Mouse (Mus musculus): Measurements from ENCODE around the gene 4933411K16Rik.
A peak's percentile ranks its signal among the peaks of the same experiment; 100 is the strongest.

Gene 4933411K16Rik

DNA sequence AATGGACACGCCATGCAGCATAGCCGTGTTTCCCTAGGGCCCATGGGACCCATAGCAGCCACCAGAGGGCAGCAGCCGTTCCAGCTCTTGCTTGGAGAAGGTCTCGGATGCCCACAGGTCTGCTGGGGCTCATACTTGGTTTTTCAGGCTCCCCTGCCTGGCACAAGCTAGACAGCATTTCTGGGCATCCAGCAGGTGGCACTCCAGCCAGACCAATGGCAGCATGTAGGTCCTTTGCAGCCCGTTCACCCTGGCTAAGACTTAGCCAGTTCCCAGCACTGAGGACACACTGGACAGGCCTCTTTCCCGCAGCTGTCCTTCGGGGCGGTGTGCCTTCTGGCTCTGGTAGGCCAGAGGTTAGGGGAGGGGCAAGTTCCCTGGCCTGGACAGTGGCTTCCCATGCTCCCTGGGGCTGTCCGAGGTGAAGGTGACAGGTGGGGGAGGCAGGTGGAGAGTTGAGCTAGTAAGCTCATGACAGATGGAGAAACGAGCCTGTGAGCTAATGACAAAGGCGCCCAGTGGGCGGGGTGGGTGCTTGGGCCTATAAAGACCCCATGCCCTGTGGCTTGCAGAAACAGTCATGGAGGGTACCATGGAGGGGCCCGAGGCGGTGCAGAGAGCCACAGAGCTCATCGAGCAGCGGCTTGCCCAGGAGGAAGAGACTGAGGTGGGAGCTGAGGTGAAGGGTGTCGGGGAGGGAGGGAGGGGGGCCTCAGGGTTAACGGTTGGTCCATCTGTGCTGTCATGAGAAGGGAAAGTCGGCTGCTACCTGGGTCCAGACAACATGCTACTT is 16.4 kb upstream of the 4933411K16Rik start, which contains the start of gene Ankrd2:
Ankrd2 (plus strand) TSS at position 545 of the 793 bp plus-strand sequence.
- peak; percentile 74 for DNase-seq (ENCODE audit: low spot score)

DNA sequence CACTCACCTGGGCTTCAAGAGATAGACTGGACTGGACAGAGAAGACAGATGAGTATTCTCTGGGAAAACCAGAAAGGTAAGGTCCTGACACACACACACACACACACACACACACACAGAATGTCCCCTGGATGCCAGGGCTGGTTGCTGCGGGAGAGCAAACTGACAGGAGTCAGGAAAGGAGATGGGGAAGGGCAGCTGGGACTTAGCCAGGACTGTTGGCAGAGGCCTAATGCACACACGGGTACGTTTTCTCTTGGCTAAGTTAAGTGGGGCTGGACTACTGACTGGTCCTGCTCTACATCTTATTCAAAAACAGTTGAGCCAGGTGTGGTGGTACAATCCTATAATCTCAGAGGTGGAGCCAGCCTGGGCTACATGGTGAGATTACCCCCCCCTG is 15.7 kb upstream of the 4933411K16Rik start:
- no peak for DNase-seq (ENCODE audit: low spot score)

DNA sequence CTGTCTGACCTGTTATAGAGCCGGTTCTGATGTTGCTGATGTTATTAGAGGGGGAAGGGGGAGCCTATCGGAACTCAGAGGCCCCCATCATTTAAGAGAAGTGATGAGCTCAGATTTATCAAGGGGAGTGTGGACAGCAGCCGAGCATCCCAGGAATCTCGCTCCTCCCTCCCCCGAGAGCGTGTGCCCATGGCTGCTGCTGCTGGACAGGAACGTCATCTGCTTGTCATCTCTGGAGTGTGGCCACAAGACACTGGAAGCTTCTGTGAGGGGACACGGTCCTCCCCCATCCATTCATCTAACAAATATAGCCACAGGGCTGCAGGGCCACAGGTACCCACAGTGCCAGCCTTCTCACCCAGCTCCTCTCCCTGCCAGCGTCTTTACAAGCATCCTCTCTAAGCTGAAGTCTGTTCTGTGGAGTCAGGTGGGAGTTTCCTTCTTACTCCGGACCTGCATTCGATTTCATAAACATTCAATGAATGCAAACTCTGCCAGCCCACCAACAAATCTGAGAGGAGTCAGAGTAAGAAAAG is 14.8 kb upstream of the 4933411K16Rik start:
- no peak for DNase-seq (ENCODE audit: low spot score)

DNA sequence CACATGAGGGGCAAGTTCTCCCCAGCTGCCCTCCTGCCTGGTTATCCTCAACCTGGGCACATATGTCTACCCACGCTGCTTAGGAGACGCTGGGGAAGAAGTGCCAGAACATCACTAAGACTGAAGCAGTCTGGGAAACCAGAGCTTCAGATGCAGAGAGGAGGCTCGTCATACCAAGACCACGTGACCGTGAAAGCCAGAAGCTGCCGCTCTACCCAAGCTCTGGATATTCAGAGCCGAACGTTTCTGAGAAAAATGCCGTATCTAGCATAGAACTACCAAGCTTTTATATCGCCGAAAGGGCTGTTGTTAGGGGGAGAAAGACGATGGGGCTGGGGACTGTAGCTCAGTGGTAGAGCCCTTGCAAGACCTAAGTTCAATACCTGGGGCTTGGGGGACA is 13.7 kb upstream of the 4933411K16Rik start:
- DNase-seq (ENCODE audit: low spot score), result no peak

DNA sequence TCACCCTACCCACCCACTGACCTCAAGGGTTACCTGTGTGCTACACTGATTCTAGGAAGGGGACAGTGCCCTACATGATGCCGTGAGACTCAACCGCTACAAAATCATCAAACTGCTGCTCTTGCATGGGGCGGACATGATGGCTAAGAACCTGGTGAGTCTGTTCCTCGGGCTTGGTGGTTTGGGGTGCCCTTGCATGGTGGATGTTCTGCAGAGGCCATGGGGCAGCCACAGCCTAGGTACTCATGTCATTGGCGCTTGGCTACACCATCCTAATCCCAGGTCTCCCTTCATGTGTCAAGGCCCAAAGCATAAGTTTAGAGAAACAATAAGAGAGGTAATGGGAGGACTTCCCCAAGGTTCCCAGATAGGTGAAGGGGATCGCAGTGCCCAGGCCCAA is 8.1 kb upstream of the 4933411K16Rik start:
- no peak for DNase-seq (ENCODE audit: low spot score)

DNA sequence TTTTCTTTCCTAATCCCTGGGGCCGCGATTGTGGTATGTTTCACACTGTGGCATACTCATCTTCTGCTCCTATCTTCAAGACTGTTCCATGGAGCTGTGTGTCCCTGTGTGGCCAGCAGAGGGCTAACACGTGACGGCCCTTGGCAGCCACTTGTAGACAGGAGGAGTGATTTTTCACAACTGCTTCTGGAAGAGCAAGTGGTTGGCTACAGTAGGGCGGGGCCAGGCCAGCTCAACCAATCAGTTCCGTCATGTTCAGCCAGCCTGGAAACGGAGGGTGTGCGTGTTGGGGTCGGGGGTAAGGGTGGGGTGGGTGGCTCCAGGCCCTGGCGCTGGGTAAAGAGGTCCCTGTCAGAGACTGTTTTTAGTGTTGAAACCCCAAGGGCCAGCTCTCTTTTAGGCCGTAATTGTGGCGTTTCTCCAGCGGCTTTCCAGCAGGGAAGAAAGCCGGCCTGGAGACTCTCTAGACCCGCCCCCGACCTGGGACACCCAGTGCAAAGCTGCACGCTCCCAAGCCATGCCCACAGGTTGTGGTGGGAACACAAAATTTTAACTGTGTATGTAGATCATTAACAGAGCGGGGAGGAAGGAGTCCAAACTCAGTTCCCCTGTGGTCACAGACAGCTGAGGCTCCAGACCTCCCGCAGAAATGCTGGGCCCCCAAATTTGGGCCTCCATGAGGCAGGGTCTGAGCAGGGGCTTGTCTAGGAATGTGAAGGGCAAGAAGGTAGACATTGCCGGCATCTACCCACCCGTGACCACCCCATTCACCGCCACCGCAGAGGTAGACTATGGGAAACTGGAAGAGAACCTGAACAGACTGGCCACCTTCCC is 6.6 kb upstream of the 4933411K16Rik start, which contains the start of gene Hoga1:
Hoga1 (plus strand) TSS at position 342 of the 834 bp plus-strand sequence.
- DNase-seq (ENCODE audit: low spot score), result peak; percentile 55

DNA sequence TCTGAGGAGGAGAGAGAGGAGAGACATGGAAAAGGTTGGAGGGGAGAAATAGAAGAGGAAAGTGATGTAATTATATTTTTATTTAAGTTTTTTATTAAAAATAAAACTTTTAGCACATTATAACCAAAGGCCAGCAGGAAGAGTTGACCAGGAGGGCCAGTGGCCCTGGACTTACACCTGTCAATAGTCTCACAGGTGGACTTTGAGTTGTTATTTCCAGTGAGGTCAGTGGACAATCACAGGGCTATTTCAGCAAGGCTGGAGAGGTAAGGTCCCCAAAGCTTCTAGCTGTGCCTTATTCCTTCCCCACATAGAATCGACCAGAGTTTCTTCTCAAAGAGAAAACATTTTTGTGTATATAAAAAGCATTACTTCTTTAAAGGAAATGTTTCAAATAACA is 1.8 kb upstream of the 4933411K16Rik start:
- no peak for DNase-seq (ENCODE audit: low spot score)

DNA sequence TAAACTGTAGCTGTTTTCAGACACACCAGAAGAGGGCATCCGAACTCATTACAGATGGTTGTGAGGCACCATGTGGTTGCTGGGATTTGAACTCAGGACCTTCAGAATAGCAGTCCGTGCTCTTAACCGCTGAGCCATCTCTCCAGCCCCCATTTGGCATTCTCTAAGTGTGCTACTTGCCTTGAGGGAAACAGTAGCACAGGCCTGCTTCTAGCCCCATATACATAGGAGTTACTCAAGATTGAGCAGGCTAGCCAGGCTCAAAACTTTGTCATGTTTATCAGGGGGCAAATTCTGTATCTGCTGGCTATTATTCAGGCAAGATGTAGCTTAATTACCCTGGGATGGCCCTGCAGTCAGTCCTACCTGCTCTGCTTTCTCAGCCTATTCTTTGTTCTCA is 697 bp upstream of the 4933411K16Rik start:
- no peak for DNase-seq (ENCODE audit: low spot score)

DNA sequence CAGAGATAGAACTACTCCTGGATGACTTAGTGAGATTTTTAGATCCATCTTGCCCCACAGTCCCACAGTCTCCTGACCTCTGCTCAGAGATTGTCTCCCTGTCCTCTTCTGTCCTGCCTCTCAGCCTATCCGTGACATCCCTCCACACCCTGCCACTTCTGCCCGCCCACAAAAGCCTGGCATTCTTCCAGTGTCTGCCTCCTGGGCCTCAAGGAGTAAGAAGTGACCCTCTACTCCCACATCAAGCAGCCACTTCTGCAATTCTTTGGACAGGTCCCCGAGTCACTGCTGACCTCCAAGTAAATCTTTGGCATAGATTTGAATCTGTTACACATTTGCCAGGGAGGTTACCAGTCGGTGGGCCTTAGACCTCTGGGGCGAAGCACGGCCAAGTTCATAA is 2.2 kb downstream of the 4933411K16Rik start:
- DNase-seq (ENCODE audit: low spot score), result no peak

DNA sequence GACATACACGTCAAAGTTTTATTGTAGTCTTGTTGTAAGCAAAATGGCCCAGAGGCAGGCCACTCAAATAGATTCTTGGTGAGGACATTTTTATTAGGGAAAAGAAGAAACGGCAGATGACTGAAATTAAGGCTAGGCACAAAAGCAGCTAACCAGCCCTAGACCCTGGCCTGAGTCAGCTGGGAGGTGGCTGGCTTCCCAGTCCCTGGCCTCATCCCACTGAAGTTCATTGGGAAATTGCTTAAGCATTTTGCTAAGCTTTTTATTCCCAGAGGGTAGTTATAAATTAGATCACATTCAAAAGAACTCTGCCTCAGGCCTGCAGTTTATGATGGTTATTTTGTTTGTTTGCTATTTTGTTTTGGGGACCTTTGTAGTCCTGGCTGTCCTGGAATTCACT is 3.8 kb downstream of the 4933411K16Rik start:
- DNase-seq (ENCODE audit: low spot score), result no peak

DNA sequence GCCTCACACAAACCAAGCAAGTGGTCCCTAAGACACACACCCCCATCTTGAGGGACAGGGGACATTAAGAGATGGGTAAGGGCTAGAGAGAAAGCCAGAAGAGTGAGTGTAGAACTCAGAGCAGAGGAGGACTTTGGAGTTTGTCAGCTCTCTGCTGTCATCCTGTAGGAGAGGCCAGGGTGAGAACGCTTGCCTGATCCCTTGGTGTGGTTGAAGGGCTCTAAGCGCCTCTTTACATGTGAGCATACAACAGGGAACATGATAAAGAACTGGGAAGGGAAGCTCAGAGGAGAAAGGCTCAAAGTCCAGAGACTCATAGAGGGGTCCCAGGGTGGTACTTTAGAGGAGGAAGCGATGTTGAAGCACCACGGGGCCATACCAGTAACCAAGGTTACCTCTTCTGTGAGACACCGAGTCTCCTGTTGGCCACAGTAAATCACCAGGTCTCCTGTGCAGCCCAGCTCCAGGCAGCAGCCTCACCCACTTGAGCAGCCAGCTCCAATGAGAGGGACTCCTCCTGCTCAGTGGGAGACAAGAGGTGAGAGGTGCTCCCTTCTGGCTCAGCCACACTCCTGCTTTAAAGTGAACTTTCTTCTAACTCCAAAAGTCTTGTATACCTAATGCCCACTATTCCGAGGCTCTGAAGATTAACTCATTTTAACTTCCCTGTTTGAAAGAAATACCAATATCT is 4.8 kb downstream of the 4933411K16Rik start:
- no peak for DNase-seq (ENCODE audit: low spot score)

DNA sequence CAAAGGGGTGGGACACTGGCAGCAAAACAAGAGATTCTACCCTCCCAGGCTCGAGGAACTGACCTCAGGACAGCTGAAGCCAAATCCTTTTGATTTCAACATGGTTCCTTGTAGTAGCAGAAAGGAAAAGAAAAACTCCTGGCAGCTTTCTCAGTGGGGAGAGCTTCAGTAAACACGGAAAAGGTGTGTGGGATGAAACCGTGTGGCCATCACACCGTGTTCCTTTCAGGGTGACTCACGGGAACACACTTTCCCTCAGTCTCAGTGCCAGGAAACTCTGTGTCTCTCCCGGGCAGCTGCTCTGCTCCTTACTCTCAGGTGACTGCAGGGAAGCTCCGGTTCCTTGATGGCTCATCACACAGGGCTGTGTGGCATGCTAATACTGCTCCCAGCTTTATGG is 6.4 kb downstream of the 4933411K16Rik start:
- no peak for DNase-seq (ENCODE audit: low spot score)

DNA sequence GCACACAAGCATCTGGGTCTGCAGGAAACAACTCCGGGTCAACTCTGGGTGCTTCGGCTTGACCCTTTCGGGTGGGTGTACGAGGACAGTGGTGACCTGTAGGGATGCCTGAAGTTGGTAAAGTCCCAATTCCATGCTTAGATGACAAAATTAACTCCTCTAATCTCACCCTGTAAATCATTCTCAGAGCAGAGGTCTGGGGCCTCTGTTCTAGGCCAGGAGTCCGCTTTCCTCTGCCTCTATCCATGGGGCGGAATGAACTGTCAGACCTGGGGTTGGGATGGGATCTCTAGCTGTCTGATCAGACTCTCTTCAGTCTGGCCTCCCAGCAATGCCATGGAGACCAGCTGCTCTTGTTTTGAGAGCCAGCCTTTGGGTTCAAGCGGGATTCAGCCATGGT is 9.4 kb downstream of the 4933411K16Rik start:
- DNase-seq (ENCODE audit: low spot score), result no peak

DNA sequence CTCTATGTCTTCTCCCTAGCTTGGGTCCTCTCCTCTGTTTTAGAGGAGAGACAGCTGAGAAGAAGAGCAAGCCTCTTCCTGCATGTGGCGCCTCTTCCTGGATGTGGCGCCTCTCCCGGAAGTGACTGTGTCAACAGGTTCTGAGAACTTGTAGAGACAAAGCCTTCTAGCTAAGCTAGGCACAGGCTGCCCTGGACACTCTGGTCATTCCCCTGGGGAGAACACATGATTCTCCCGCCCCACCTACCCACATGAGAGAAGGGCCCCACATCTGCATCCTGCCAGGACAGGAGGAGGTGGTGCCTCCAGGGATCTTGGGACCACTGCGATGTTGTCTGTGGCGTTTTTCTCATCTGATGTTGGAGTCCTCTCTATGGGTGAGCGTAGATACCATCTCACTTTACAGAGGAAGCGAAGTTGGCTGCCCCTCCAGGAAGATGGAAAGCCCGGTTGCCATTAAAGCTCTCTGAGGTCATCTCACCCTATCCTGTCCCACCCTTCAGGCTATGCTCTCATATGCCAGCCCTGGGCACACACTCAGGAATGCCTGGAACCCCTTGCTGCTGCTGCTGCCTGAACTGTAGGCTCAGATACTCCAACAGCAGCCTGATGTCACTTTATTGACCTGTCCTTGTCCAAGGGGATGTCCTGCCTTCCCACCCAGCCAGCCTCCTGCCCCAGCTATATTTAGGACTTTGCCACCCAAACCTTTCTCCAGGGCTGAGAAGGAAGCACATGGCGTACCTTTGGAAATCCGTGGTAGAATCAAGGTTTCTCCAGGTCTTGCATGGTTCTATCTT is 16.6 kb downstream of the 4933411K16Rik start:
- no peak for DNase-seq (ENCODE audit: low spot score)

DNA sequence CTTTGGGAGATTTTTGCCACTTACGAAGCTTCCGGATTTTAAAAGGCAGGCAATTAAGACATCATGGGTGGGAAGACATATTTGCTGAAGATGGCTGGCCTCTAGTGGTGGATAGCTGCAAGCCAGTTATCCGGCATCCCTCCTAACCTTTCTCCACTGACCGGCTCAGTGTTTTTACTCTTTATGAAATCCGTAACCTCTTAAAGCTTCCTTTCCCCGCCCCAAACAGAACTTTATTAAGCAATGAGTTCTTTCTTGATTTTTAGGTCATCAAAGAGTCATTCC is 17.1 kb downstream of the 4933411K16Rik start:
- DNase-seq (ENCODE audit: low spot score), result no peak

DNA sequence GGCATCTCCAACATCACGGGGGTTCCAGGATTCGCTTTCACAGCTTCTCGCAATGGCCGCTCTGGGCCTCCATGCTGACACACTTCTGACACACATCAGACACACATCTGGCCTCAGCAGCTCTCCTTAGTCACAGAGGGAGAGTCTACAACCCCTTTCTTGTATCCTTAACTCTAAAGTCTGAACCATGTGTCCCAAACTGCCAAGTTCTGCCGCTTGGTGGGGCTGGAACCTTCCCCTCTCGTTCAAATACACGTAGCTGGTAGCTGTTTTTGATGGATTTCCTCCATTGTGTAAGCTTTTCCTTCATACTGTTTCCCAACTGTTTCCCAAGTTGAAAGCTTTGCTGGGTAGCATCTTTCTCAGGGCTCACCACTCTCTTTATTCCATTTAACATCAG is 19.2 kb downstream of the 4933411K16Rik start:
- DNase-seq (ENCODE audit: low spot score), result no peak

DNA sequence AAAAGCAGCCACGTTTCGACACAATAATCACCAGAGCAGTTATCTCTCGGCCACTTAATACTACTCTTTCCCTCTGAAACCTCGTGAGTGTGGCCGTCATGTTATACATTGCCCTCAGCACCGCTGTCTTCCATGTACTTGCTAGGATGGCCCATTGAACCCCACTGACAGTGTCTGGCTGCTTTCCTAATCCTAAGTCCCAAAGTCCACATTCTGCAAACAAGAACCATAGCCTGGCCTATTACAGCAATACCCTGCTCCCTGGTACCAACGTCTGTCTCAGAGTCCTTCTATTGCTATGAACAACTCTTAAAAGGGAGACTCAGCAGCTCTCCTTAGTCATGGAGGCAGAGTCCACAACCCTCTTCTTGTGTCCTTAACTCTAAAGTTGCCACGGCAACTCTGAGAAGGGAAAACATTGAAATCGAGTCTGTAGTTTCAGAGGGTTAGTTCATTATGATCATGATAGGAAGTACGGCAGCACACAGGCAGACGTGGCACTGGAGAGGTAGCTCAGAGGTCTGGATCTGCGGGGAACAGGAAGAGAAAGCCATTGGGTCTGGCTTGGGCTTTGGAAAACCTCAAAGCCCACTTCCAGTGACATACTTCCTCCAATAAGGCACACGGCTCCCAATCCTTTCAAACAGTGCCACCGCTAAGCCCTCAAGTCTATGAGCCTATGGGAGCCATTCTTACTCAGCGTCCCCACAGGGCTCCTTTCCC is 20.0 kb downstream of the 4933411K16Rik start:
- DNase-seq (ENCODE audit: low spot score), result no peak

DNA sequence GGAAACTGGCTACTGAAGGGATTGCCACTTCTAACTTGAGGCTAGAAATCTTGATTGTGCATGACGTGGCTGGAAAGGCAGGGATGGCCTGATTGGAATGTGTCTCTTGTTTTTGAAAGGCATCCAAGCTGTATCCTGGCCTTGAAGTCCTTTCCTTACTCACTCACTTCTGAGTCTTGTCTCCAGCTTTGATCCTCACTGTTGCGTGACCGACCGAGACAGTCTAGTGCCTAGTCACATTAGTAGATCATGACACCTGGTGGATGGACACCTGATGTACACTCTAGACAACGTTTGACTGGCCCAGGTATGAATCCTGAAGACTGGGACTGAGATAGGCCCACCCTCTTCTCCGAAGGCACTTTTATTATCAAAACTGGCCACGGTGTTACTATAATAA is 20.8 kb downstream of the 4933411K16Rik start:
- DNase-seq (ENCODE audit: low spot score), result no peak

DNA sequence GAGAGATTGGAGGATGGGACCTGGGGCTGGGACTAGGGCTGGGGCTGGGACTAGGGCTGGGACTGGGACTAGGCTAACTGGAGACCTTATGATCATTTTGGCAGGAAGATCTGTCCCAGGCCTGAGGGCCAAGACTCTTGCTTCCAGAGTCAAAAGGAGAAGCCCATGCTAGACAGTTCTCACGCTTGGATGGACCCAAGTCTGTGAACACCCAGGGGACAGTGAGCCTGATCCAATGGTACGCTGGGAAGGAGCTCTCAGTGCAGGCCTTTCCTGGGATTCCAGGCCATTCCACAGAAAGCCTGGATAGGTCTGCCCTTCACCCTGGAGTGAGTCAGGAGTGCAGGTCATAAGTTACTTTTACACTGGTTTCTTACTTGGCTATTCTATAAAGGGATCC is 23.0 kb downstream of the 4933411K16Rik start:
- no peak for DNase-seq (ENCODE audit: low spot score)

DNA sequence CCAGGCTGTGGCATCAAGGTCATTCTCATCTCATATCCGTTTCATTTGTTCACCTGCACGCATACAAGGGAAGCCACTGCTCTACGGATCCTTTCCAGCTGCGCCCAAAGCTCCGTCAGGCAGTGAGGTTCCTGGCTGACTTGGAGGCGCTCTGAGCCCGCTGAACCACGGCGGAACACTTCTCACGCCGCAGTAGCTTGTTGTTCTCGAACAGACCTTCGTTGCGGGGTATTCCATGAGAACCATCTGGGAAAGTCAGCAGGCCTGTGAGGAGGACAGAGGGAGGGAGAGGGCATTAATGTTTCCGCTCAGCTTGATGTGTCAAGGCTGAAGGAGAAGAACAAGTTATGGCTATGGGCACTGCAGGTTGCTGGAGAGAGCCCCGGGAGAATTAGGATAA is 23.9 kb downstream of the 4933411K16Rik start:
- no peak for DNase-seq (ENCODE audit: low spot score)

DNA sequence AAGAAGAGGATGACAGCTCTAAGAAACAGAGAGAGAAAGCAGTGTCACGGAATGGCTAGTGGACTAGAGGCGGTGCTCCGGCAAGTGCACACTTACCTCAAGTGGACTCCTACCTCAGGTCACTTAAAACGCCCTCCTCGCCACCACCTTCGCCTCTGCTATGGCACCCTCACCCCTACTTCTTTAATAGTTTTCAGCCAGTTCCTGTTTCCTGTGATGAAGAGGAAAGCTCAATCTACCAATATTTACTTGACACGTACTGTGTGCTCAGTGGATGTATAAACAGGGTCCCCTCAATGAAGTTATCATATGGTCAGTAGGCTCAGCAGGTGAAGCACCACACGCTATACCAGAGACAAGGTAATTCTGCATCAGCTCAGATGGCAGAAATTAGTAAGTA is 26.5 kb downstream of the 4933411K16Rik start:
- no peak for DNase-seq (ENCODE audit: low spot score)
